ENCODE assay signal across 9 mouse cellular contexts in the genomic region with DNA sequence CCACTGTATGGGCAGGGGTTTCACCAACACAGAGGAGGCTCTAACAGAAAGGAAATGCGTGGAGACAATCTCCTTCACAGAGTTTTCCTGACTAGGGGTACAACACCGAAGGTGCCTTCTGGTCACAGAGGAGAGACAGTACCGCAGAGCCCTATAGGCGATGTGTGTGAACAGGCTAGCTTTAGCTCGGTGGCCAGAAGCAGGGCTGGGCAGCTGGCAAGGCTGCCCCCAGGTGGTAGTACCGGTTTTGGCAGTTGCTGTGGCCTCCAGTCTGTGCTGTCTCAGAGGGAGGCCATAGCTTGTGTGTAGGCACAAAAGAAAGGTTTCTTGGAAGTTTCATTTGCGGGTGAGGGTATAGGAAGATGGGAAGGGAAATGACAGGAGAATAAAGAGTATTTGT. TPM values are rescaled to one million over a fixed set of nuclear protein-coding genes. Genes with fewer than 3 reads are reported as not detected.
DNase-seq lines count a peak whose midpoint lies in the region; ATAC-seq and TF ChIP-seq lines count a peak whose summit lies in the region.
"Had no signal": no experiment of that assay in that cellular context is flagged by ENCODE, and none has a peak within 500 bp of the region (broad histone marks: within the 10 kb centered on the region; RNA-seq: fewer than 3 reads in every experiment).

No protein-coding gene starts in this region.

- H3K27ac ChIP-seq in forebrain, embryonic 12.5 days = no peak overlapping the region
- no peak overlapping the region for H3K27ac ChIP-seq in hindbrain, postnatal 0 days
- peak overlapping the region; percentile 87 for H3K27ac ChIP-seq in liver, embryonic 12.5 days

- 6% methylated on average over 7 of the region's 7 CpGs for WGBS in forebrain, embryonic 12.5 days
- 6% methylated on average over 7 of the region's 7 CpGs for WGBS in hindbrain, postnatal 0 days
- 7% methylated on average over 7 of the region's 7 CpGs for WGBS in liver, embryonic 12.5 days (ENCODE audit: insufficient replicate concordance)

- DNase-seq in urinary bladder, postnatal 25 days (ENCODE audit: low spot score) = peak; percentile 46
- no peak for DNase-seq in urinary bladder, postnatal 10 days (ENCODE audit: low spot score)
- peak; percentile 74 for DNase-seq in c-Kit-positive CD71-positive TER-119-negative erythroid progenitor cells, embryonic 14.5 days (ENCODE audit: low read depth)
- DNase-seq in hindbrain, postnatal 0 days (ENCODE audit: low spot score) = peak; percentile 72
- peak; percentile 51 for DNase-seq in neural tube, embryonic 10.5 days (ENCODE audit: extremely low spot score, low spot score)
- peak; percentile 81 for DNase-seq in thymus, postnatal 4 days

- no peaks in the 10 kb centered on the region for H3K36me3 ChIP-seq in forebrain, embryonic 12.5 days (replicated peaks)
- no peaks in the 10 kb centered on the region for H3K36me3 ChIP-seq in hindbrain, postnatal 0 days (ENCODE audit: insufficient read depth, low read length)
- no peaks in the 10 kb centered on the region for H3K36me3 ChIP-seq in liver, embryonic 12.5 days

- no peaks in the 10 kb centered on the region for H3K4me1 ChIP-seq in forebrain, embryonic 12.5 days
- H3K4me1 ChIP-seq in hindbrain, postnatal 0 days (ENCODE audit: insufficient read depth, low read length) = no peaks in the 10 kb centered on the region
- peaks cover 41% of the 10 kb centered on the region for H3K4me1 ChIP-seq in liver, embryonic 12.5 days

- peak; percentile 72; the same call in 1 of the 2 replicates for ATAC-seq in forebrain, embryonic 12.5 days (ENCODE audit: low FRiP score)
- peak; percentile 86 for ATAC-seq in hindbrain, postnatal 0 days
- ATAC-seq in liver, embryonic 12.5 days = peak; percentile 89

- no peak overlapping the region for H3K4me3 ChIP-seq in forebrain, embryonic 12.5 days (replicated peaks)
- H3K4me3 ChIP-seq in hindbrain, postnatal 0 days (ENCODE audit: low read length) = no peak overlapping the region
- no peak overlapping the region for H3K4me3 ChIP-seq in liver, embryonic 12.5 days

- H3K9me3 ChIP-seq in forebrain, embryonic 12.5 days = no peaks in the 10 kb centered on the region
- H3K9me3 ChIP-seq in hindbrain, postnatal 0 days (ENCODE audit: low read length) = no peaks in the 10 kb centered on the region
- H3K9me3 ChIP-seq in liver, embryonic 12.5 days (replicated peaks) = no peaks in the 10 kb centered on the region

- H3K27me3 ChIP-seq in forebrain, embryonic 12.5 days = peaks cover 31% of the 10 kb centered on the region
- H3K27me3 ChIP-seq in hindbrain, postnatal 0 days (ENCODE audit: insufficient read depth, low read length) = 0 out of 2 replicates have a peak, but pooled peaks cover 4% of the 10 kb centered on the region
- no peaks in the 10 kb centered on the region; the same call in 1 of the 2 replicates for H3K27me3 ChIP-seq in liver, embryonic 12.5 days (replicated peaks)

- H3K9ac ChIP-seq in forebrain, embryonic 12.5 days = no peak overlapping the region
- no peak overlapping the region for H3K9ac ChIP-seq in hindbrain, postnatal 0 days (replicated peaks; ENCODE audit: low read length)
- peak overlapping the region; percentile 47 for H3K9ac ChIP-seq in liver, embryonic 12.5 days

- TF ChIP-seq CTCF in hindbrain, postnatal 0 days (IDR thresholded peaks at IDR 0.05; ENCODE audit: low read depth) = peak; percentile 73

- H3K4me2 ChIP-seq in forebrain, embryonic 12.5 days = no peak overlapping the region
- H3K4me2 ChIP-seq in hindbrain, postnatal 0 days (ENCODE audit: low read depth, low read length) = 0 out of 2 replicates have a peak overlapping the region, but pooled peaks have one; percentile 11
- peak overlapping the region; percentile 57 for H3K4me2 ChIP-seq in liver, embryonic 12.5 days

RNA-seq across cellular contexts. Expression of a gene that starts 10.8 kb away (rescaled TPM):
- polyA plus RNA-seq in forebrain, embryonic 12.5 days (2016; fragmentation: Nextera tagmentation; extraction: Ambion mirVana) = 108 and 109 TPM in 2 replicates
- total RNA-seq in hindbrain, postnatal 0 days (2014; rRNA removed) = 228 and 230 TPM in 2 replicates
- polyA plus RNA-seq in hindbrain, postnatal 0 days (2015; fragmentation: Nextera tagmentation; extraction: Ambion mirVana) = 150 and 151 TPM in 2 replicates
- 99.2 and 102 TPM in 2 replicates for polyA plus RNA-seq in liver, embryonic 12.5 days (2016; fragmentation: Nextera tagmentation; extraction: Ambion mirVana)

RNA-seq across cellular contexts. Expression of a gene that starts 24.0 kb away (rescaled TPM):
- 0.45 TPM in 1 of 2 replicates, not detected in the other for polyA plus RNA-seq in forebrain, embryonic 12.5 days (2016; fragmentation: Nextera tagmentation; extraction: Ambion mirVana)
- total RNA-seq in hindbrain, postnatal 0 days (2014; rRNA removed) = 0.21 and 0.61 TPM in 2 replicates
- 0.76 and 1.0 TPM in 2 replicates for polyA plus RNA-seq in hindbrain, postnatal 0 days (2015; fragmentation: Nextera tagmentation; extraction: Ambion mirVana)
- not detected in 2 replicates for polyA plus RNA-seq in liver, embryonic 12.5 days (2016; fragmentation: Nextera tagmentation; extraction: Ambion mirVana)
- total RNA-seq: layer of hippocampus, adult 18-20 months had no signal

RNA-seq across cellular contexts. Expression of a gene that starts 27.7 kb away (rescaled TPM):
- 54.2 and 55.4 TPM in 2 replicates for polyA plus RNA-seq in forebrain, embryonic 12.5 days (2016; fragmentation: Nextera tagmentation; extraction: Ambion mirVana)
- 37.7 and 46.3 TPM in 2 replicates for total RNA-seq in hindbrain, postnatal 0 days (2014; rRNA removed)
- 38.8 and 40.8 TPM in 2 replicates for polyA plus RNA-seq in hindbrain, postnatal 0 days (2015; fragmentation: Nextera tagmentation; extraction: Ambion mirVana)
- 18.7 and 18.9 TPM in 2 replicates for polyA plus RNA-seq in liver, embryonic 12.5 days (2016; fragmentation: Nextera tagmentation; extraction: Ambion mirVana)

RNA-seq across cellular contexts. Expression of a gene that starts 40.4 kb away (rescaled TPM):
- polyA plus RNA-seq in forebrain, embryonic 12.5 days (2016; fragmentation: Nextera tagmentation; extraction: Ambion mirVana) = not detected in 2 replicates
- not detected in 2 replicates for total RNA-seq in hindbrain, postnatal 0 days (2014; rRNA removed)
- polyA plus RNA-seq in hindbrain, postnatal 0 days (2015; fragmentation: Nextera tagmentation; extraction: Ambion mirVana) = not detected in 2 replicates
- polyA plus RNA-seq in liver, embryonic 12.5 days (2016; fragmentation: Nextera tagmentation; extraction: Ambion mirVana) = not detected in 2 replicates
- total RNA-seq: layer of hippocampus, adult 18-20 months had no signal

RNA-seq across cellular contexts. Expression of a gene that starts 40.5 kb away (rescaled TPM):
- 97.9 and 106 TPM in 2 replicates for polyA plus RNA-seq in forebrain, embryonic 12.5 days (2016; fragmentation: Nextera tagmentation; extraction: Ambion mirVana)
- total RNA-seq in hindbrain, postnatal 0 days (2014; rRNA removed) = 181 and 199 TPM in 2 replicates
- polyA plus RNA-seq in hindbrain, postnatal 0 days (2015; fragmentation: Nextera tagmentation; extraction: Ambion mirVana) = 83.0 and 88.8 TPM in 2 replicates
- polyA plus RNA-seq in liver, embryonic 12.5 days (2016; fragmentation: Nextera tagmentation; extraction: Ambion mirVana) = 29.7 and 29.9 TPM in 2 replicates
